Mouse (Mus musculus) frontal cortex, postnatal 10 days (tissue): ENCODE results near the gene Spsb3.

Experiments
- DNase-seq, 2 experiments: peaks; one replicate each; pipeline ENCODE4 v3.0.0; 2022; ENCODE audit warnings: low spot score in 2 of 2, mixed read lengths in 1 of 2

Spsb3 gene

GRCm38 (mm10) chr17:24895571-24896240 is 9.3 kb downstream of the Spsb3 start:
- no peak for DNase-seq

- DNase-seq = peak in 1 of 2 experiments; percentile 74
These were observed 10.0 kb downstream of the Spsb3 start, which contains the start of gene Nme3 for GRCm38 (mm10) chr17:24896241-24896992. Nme3 (plus strand) TSS chr17:24896500.

- DNase-seq = no peak
These were observed 10.5 kb downstream of the Spsb3 start for GRCm38 (mm10) chr17:24896993-24897269.

- peak in 1 of 2 experiments; percentile 18 for DNase-seq
These were observed 11.2 kb downstream of the Spsb3 start for GRCm38 (mm10) chr17:24897600-24897999.

GRCm38 (mm10) chr17:24898041-24898854 is 11.8 kb downstream of the Spsb3 start:
- DNase-seq = no peak

GRCm38 (mm10) chr17:24899153-24899552 is 12.7 kb downstream of the Spsb3 start:
- DNase-seq = no peak

- no peak for DNase-seq
These were observed 13.6 kb downstream of the Spsb3 start for GRCm38 (mm10) chr17:24900014-24900413.

GRCm38 (mm10) chr17:24902124-24902523 is 15.7 kb downstream of the Spsb3 start:
- no peak for DNase-seq

GRCm38 (mm10) chr17:24902671-24903474 is 16.4 kb downstream of the Spsb3 start:
- no peak for DNase-seq

GRCm38 (mm10) chr17:24903767-24904166 is 17.3 kb downstream of the Spsb3 start:
- DNase-seq = no peak

GRCm38 (mm10) chr17:24907591-24907990 is 21.1 kb downstream of the Spsb3 start:
- DNase-seq = no peak

GRCm38 (mm10) chr17:24913984-24914383 is 27.5 kb downstream of the Spsb3 start:
- no peak for DNase-seq

- no peak for DNase-seq
These were observed 36.8 kb downstream of the Spsb3 start for GRCm38 (mm10) chr17:24923246-24923645.

GRCm38 (mm10) chr17:24929506-24929905 is 43.1 kb downstream of the Spsb3 start:
- no peak for DNase-seq

GRCm38 (mm10) chr17:24932431-24932830 is 46.0 kb downstream of the Spsb3 start:
- no peak for DNase-seq

- no peak for DNase-seq
These were observed 46.7 kb downstream of the Spsb3 start for GRCm38 (mm10) chr17:24933163-24933562.

GRCm38 (mm10) chr17:24934926-24935325 is 48.5 kb downstream of the Spsb3 start:
- no peak for DNase-seq

- DNase-seq = no peak
These were observed 49.2 kb downstream of the Spsb3 start for GRCm38 (mm10) chr17:24935666-24936065.

GRCm38 (mm10) chr17:24936259-24937237 is 50.1 kb downstream of the Spsb3 start, which contains the start of gene Mapk8ip3:
Mapk8ip3 (minus strand) TSS chr17:24936977.
- peak; percentile 91 to 94 for DNase-seq

GRCm38 (mm10) chr17:24937266-24937665 is 50.8 kb downstream of the Spsb3 start:
- no peak for DNase-seq
